Mouse (Mus musculus) left cerebral cortex, postnatal 25 days (tissue): ENCODE data around the gene Dcun1d1. TPM values are rescaled to one million over a fixed set of nuclear protein-coding genes. Genes with fewer than 3 reads are reported as not detected.

Experiments used
- total RNA-seq, 2 experiments: library from RNA; stranded (reverse); gene quantifications; 2 replicates each; pipeline ENCODE4 v1.2.3; 2021

Dcun1d1 gene
- total RNA-seq, 2 experiments from 2014 or later = 71.0 to 77.6 TPM

Other genes with a start within 250 kb of the Dcun1d1 start
- gene Atp11b, start 183.3 kb downstream of the Dcun1d1 start, total RNA-seq = 100 to 1,000 TPM; 100 to 113 TPM
- 10 to 100 TPM; 29.7 to 37.9 TPM for gene Mccc1, start 63.2 kb upstream of the Dcun1d1 start, total RNA-seq
- gene Ccdc144b, start 116.1 kb upstream of the Dcun1d1 start, total RNA-seq = not detected
- gene Acad9, start 128.5 kb upstream of the Dcun1d1 start, total RNA-seq = 10 to 100 TPM; 45.1 to 49.6 TPM
- gene D3Ertd254e, start 213.6 kb upstream of the Dcun1d1 start, total RNA-seq = 10 to 100 TPM; 16.9 to 17.2 TPM